Mouse (Mus musculus): Measurements from ENCODE around the gene 9230112D13Rik.

DNA sequence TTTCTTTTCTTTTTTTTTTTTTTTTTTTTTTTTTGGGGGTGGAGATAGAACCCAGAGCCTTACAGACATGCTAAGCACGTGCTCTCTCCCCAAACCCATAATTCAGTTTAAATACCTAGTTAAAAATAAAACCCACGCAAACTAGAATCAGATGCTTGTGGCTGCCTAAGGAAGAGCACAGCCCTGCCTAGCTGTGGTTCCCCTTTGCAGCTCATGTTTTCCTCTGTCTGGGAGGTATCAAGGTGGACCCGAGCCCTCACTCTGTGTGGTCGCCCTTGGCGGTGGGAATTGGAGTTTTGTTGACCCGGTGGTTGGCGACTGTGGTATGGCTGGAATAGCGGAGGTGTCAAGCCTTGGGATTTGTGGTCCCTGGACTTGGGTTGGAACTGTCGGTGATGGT lies 36.3 kb upstream of the 9230112D13Rik start:
- TF ChIP-seq CTCF (IDR thresholded peaks at IDR 0.05; ENCODE audit: insufficient read depth, low read length) (no peak), POLR2A (IDR thresholded peaks at IDR 0.05; ENCODE audit: borderline replicate concordance, extremely low read depth, low read depth, low read length) (no peak)

All from lung, adult 2 months (tissue).